Mouse (Mus musculus) neural tube, embryonic 11.5 days (tissue): ENCODE measurements around the gene Cdkn1b. TPM values are rescaled to one million over a fixed set of nuclear protein-coding genes. Genes with fewer than 3 reads are reported as not detected.

Experiments used
- ATAC-seq: fragments of 200-750 bp; cut with Nextera tagmentation; 2 replicates; pipeline ENCODE4 v1.8.0; 2017; ENCODE audit warnings: moderate number of reproducible peaks, mild to moderate bottlenecking, moderate TSS enrichment, moderate library complexity; ENCODE audit not compliant: insufficient read depth, low FRiP score, low TSS enrichment
- DNase-seq: peaks from one replicate; pipeline ENCODE4 v3.0.0-alpha.2; 2015; ENCODE audit warnings: low spot score
- H3K27ac ChIP-seq: fragments of 300-500 bp; sonication (generic); 2 replicates; pipeline ENCODE4 v1.5.1; 2014; ENCODE audit warnings: low read depth, mild to moderate bottlenecking, low read length
- H3K27me3 ChIP-seq: fragments of 300-500 bp; sonication (generic); 2 replicates; pipeline ENCODE4 v1.6.1; 2014; ENCODE audit warnings: mild to moderate bottlenecking, low read length, mixed read lengths; ENCODE audit not compliant: control insufficient read depth, insufficient read depth
- H3K36me3 ChIP-seq: fragments of 300-500 bp; sonication (generic); 2 replicates; pipeline ENCODE4 v1.6.1; 2014; ENCODE audit warnings: mild to moderate bottlenecking, low read length, moderate library complexity, mixed read lengths; ENCODE audit not compliant: control insufficient read depth, insufficient read depth
- H3K4me1 ChIP-seq: fragments of 300-500 bp; sonication (generic); 2 replicates; pipeline ENCODE4 v1.6.1; 2014; ENCODE audit warnings: low read length, mixed read lengths; ENCODE audit not compliant: control insufficient read depth, insufficient read depth
- H3K4me2 ChIP-seq: fragments of 300-500 bp; sonication (generic); 2 replicates; pipeline ENCODE4 v1.6.1; 2014; ENCODE audit warnings: low read depth, mild to moderate bottlenecking, moderate library complexity
- H3K4me3 ChIP-seq: fragments of 300-500 bp; sonication (generic); 2 replicates; pipeline ENCODE4 v1.5.1; 2014; ENCODE audit warnings: low read depth, low read length
- H3K9ac ChIP-seq: fragments of 300-500 bp; sonication (generic); 2 replicates; pipeline ENCODE4 v1.6.1; 2014; ENCODE audit warnings: mild to moderate bottlenecking, low read length
- H3K9me3 ChIP-seq: fragments of 300-500 bp; sonication (generic); 2 replicates; pipeline ENCODE4 v1.6.1; 2016; ENCODE audit warnings: low read length; ENCODE audit not compliant: control insufficient read depth
- WGBS: fragments of 180-500 bp; shearing (Covaris S2); extraction: QIAGEN DNeasy Blood & Tissue Kit; methylation state at CpG from one replicate; pipeline ENCODE4 v1.1.7; 2014; 5-methylcytosine and 5-hydroxymethylcytosine counted together
- polyA plus RNA-seq: library from polyadenylated mRNA; unstranded; fragments of >200 nt; fragmentation: Nextera tagmentation; extraction: Ambion mirVana; gene quantifications from 2 replicates; pipeline ENCODE4 v1.2.1, GENCODE M21; 2014

Gene Cdkn1b
- polyA plus RNA-seq, 1 experiment from 2014 or later, result 17.8 TPM

- 55% methylated on average over 5 of the region's 5 CpGs for WGBS
- peaks cover 13% of the 10 kb centered on the region for H3K4me1 ChIP-seq
- DNase-seq (no peak), ATAC-seq (no peak)
- no peaks in the 10 kb centered on the region for H3K27me3 ChIP-seq
- no peak overlapping the region for H3K4me2 ChIP-seq
- H3K9ac ChIP-seq, result no peak overlapping the region
- H3K9me3 ChIP-seq, result no peaks in the 10 kb centered on the region
- H3K27ac ChIP-seq, result no peak overlapping the region
- H3K4me3 ChIP-seq, result no peak overlapping the region
- H3K36me3 ChIP-seq, result no peaks in the 10 kb centered on the region
Observed at GRCm38 (mm10) chr6:134962518-134962893, 42.3 kb downstream of the Cdkn1b start.

GRCm38 (mm10) chr6:134963910-134964309 is 43.7 kb downstream of the Cdkn1b start:
- 82% methylated on average over 2 of the region's 2 CpGs for WGBS
- Histone ChIP-seq H3K4me1 (peaks cover 13% of the 10 kb centered on the region), H3K36me3 (no peaks in the 10 kb centered on the region), H3K9me3 (no peaks in the 10 kb centered on the region), H3K4me2 (no peak overlapping the region), H3K27ac (no peak overlapping the region), H3K9ac (no peak overlapping the region), H3K27me3 (no peaks in the 10 kb centered on the region), H3K4me3 (no peak overlapping the region)
- ATAC-seq, result no peak
- no peak for DNase-seq

- Histone ChIP-seq H3K4me1 (0 out of 2 replicates have a peak, but pooled peaks cover 3% of the 10 kb centered on the region), H3K27ac (no peak overlapping the region), H3K36me3 (no peaks in the 10 kb centered on the region), H3K9ac (no peak overlapping the region), H3K27me3 (no peaks in the 10 kb centered on the region), H3K4me3 (no peak overlapping the region), H3K4me2 (no peak overlapping the region), H3K9me3 (no peaks in the 10 kb centered on the region)
- ATAC-seq, result no peak
- DNase-seq, result no peak
- 85% methylated on average over 5 of the region's 5 CpGs for WGBS
Observed at GRCm38 (mm10) chr6:134966681-134967080, 46.5 kb downstream of the Cdkn1b start.

- WGBS, result 91% methylated on average over 1 of the region's 1 CpGs
- no peak for ATAC-seq
- Histone ChIP-seq H3K36me3 (no peaks in the 10 kb centered on the region), H3K4me2 (no peak overlapping the region), H3K9me3 (no peaks in the 10 kb centered on the region), H3K4me3 (no peak overlapping the region), H3K4me1 (no peaks in the 10 kb centered on the region), H3K27me3 (no peaks in the 10 kb centered on the region), H3K9ac (no peak overlapping the region), H3K27ac (no peak overlapping the region)
- DNase-seq, result no peak
Observed at GRCm38 (mm10) chr6:134968326-134968725, 48.1 kb downstream of the Cdkn1b start.

- H3K9me3 ChIP-seq, result no peaks in the 10 kb centered on the region
- H3K4me1 ChIP-seq, result no peaks in the 10 kb centered on the region
- H3K36me3 ChIP-seq, result no peaks in the 10 kb centered on the region
- H3K27ac ChIP-seq, result no peak overlapping the region
- no peak overlapping the region for H3K4me2 ChIP-seq
- ATAC-seq (no peak), DNase-seq (no peak)
- 90% methylated on average over 2 of the region's 2 CpGs for WGBS
- H3K4me3 ChIP-seq, result no peak overlapping the region
- no peak overlapping the region for H3K9ac ChIP-seq
- no peaks in the 10 kb centered on the region for H3K27me3 ChIP-seq
Observed at GRCm38 (mm10) chr6:134969498-134969897, 49.3 kb downstream of the Cdkn1b start.

GRCm38 (mm10) chr6:134972096-134972495 is 51.9 kb downstream of the Cdkn1b start:
- H3K4me3 ChIP-seq, result no peak overlapping the region
- H3K4me1 ChIP-seq, result 0 out of 2 replicates have a peak, but pooled peaks cover 2% of the 10 kb centered on the region
- H3K27me3 ChIP-seq, result no peaks in the 10 kb centered on the region
- DNase-seq, result no peak
- 64% methylated on average over 4 of the region's 4 CpGs for WGBS
- H3K27ac ChIP-seq, result no peak overlapping the region
- H3K9ac ChIP-seq, result no peak overlapping the region
- ATAC-seq, result no peak
- H3K4me2 ChIP-seq, result no peak overlapping the region
- no peaks in the 10 kb centered on the region for H3K9me3 ChIP-seq
- no peaks in the 10 kb centered on the region for H3K36me3 ChIP-seq

Other genes with a start within 250 kb of the Cdkn1b start
- 16.7 and 16.8 TPM in 2 replicates for gene Dusp16, start 127.8 kb upstream of the Cdkn1b start, polyA plus RNA-seq
- gene Crebl2, start 90.2 kb upstream of the Cdkn1b start, polyA plus RNA-seq, result 1.1 and 1.5 TPM in 2 replicates
- gene Gpr19, start 21.8 kb upstream of the Cdkn1b start, polyA plus RNA-seq, result 27.4 and 31.0 TPM in 2 replicates
- gene Apold1, start 61.3 kb downstream of the Cdkn1b start, polyA plus RNA-seq, result 2.8 and 3.2 TPM in 2 replicates
- gene Ddx47, start 91.2 kb downstream of the Cdkn1b start, polyA plus RNA-seq, result 109 and 112 TPM in 2 replicates
- gene Gprc5a, start 145.2 kb downstream of the Cdkn1b start, polyA plus RNA-seq, result 5.8 and 7.5 TPM in 2 replicates
- gene Gprc5d, start 197.9 kb downstream of the Cdkn1b start, polyA plus RNA-seq, result not detected in 2 replicates